Mouse (Mus musculus): ENCODE measurements at regions not wholly inside any gene's neighbourhood (a gene's known extent, or its start where the extent isn't known, plus 50 kb on each side); places are given as distances from the start of the nearest gene placed in this dataset.

DNA sequence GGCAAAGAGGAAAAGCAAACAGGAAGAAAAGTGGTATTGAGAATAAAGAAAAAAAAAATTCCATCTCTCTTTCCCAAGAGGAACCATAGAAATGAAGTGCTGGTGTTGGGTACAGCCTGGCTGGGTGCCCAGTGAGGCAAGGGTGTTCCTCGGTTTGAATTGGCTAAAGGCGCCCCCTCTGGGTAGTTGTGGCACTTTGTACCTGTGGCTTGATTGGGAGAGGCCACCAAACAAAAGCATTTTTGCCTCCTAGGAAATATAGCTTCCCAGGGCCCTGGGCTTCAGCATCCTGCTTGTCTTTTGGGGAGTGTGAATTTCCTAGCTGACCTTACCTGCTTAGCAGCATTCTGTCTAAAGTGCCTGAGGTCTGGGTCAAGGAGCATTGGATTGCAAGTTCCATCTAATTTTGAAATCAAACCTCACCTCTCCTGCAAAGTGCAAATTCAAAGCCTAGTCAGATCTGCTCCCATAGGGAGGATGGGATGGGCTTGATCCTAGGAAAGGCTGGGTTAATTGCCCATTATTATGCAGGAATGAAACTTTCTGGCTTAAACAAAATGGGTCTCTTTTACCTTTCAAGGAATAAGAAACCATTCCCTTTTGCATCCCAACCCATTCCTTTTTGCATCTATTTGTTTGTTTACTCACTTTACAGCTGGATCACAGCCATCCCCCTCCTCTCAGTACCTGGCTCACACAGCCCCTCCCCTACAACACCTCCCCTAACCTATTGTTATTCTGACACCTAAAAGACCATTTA lies 169.0 kb upstream of the Lrtm1 start:
- no peak overlapping the region for H3K9ac ChIP-seq (replicated peaks; ENCODE audit: low read length, poor library complexity, severe bottlenecking)
- H3K4me2 ChIP-seq (ENCODE audit: low read depth, low read length, poor library complexity, severe bottlenecking) = no peak overlapping the region
- TF ChIP-seq CTCF (IDR thresholded peaks at IDR 0.05) = 0 out of 2 replicates have a peak, but pooled peaks have one; percentile 23
- no peak overlapping the region for H3K27ac ChIP-seq (ENCODE audit: low read depth, low read length)
- DNase-seq (ENCODE audit: low spot score) = peak; percentile 69
- no peaks in the 10 kb centered on the region for H3K4me1 ChIP-seq (ENCODE audit: insufficient read depth, low read length)
- 6% methylated on average over 2 of the region's 2 CpGs for WGBS
- no peaks in the 10 kb centered on the region for H3K27me3 ChIP-seq (ENCODE audit: insufficient read depth, low read length)
- H3K9me3 ChIP-seq (ENCODE audit: low read length) = no peaks in the 10 kb centered on the region
- ATAC-seq (ENCODE audit: low FRiP score) = no peak
- H3K36me3 ChIP-seq (ENCODE audit: insufficient read depth, low read length) = no peaks in the 10 kb centered on the region
- H3K4me3 ChIP-seq (ENCODE audit: low read depth, low read length) = no peak overlapping the region

All from midbrain, postnatal 0 days (tissue).